Mouse (Mus musculus) embryonic facial prominence, embryonic 13.5 days (tissue): Measurements from ENCODE around the gene Nfib. TPM values are rescaled to one million over a fixed set of nuclear protein-coding genes. Genes with fewer than 3 reads are reported as not detected.

ENCODE experiments used
- ATAC-seq: fragments of 200-750 bp; cut with Nextera tagmentation; 2 replicates; pipeline ENCODE4 v1.8.0; 2017; ENCODE audit warnings: low read depth; ENCODE audit not compliant: insufficient number of reproducible peaks, insufficient read depth, low FRiP score, low TSS enrichment
- H3K27ac ChIP-seq: fragments of 300-500 bp; sonication (generic); 2 replicates; pipeline ENCODE4 v1.5.1; 2015; ENCODE audit warnings: moderate library complexity, mild to moderate bottlenecking, inconsistent platforms
- H3K27me3 ChIP-seq: fragments of 300-500 bp; sonication (generic); 2 replicates; pipeline ENCODE4 v1.6.1; 2015; ENCODE audit warnings: mild to moderate bottlenecking, inconsistent platforms
- H3K36me3 ChIP-seq: fragments of 300-500 bp; sonication (generic); 2 replicates; pipeline ENCODE4 v1.6.1; 2015; ENCODE audit warnings: mild to moderate bottlenecking, inconsistent platforms
- H3K4me1 ChIP-seq: fragments of 300-500 bp; sonication (generic); 2 replicates; pipeline ENCODE4 v1.6.1; 2015; ENCODE audit warnings: inconsistent platforms
- H3K4me2 ChIP-seq: fragments of 300-500 bp; sonication (generic); 2 replicates; pipeline ENCODE4 v1.6.1; 2015; ENCODE audit warnings: moderate library complexity, mild to moderate bottlenecking, inconsistent platforms
- H3K4me3 ChIP-seq: fragments of 300-500 bp; sonication (generic); 2 replicates; pipeline ENCODE4 v1.5.1; 2015; ENCODE audit warnings: mild to moderate bottlenecking, inconsistent platforms
- H3K9ac ChIP-seq: fragments of 300-500 bp; sonication (generic); 2 replicates; pipeline ENCODE4 v1.6.1; 2015; ENCODE audit warnings: mild to moderate bottlenecking, inconsistent platforms
- H3K9me3 ChIP-seq: fragments of 300-500 bp; sonication (generic); 2 replicates; pipeline ENCODE4 v1.6.1; 2016; ENCODE audit warnings: inconsistent platforms
- WGBS: fragments of 180-500 bp; shearing (Covaris S2); methylation state at CpG from one replicate; pipeline ENCODE4 v1.1.7; 2015; ENCODE audit warnings: mixed read lengths; 5-methylcytosine and 5-hydroxymethylcytosine counted together
- polyA plus RNA-seq: library from polyadenylated mRNA; unstranded; fragments of >200 nt; fragmentation: Nextera tagmentation; extraction: Ambion mirVana; gene quantifications from 2 replicates; pipeline ENCODE4 v1.2.1, GENCODE M21; 2015

Gene Nfib
- polyA plus RNA-seq, 1 experiment from 2014 or later = 104 TPM

DNA sequence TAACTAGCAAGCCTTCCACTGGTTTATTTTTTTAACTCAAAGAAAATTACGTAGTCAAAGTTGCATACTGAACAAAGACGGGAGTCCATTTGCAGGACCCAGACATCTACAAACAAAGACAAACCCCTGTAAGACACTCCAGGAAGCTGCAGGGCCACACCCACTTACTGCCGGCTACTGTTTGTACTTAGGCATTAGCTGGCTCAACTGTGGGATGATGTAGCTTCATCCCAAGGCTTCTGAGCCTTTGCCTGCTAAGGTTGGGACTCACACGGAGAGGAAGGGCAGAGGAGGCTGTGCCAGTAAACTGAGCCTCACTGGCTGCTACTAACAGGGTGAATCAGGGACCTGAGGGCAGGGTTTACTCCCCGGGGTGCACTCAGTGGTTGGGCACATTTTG, 305.0 kb downstream of the Nfib start:
- 16% methylated on average over 5 of the region's 5 CpGs for WGBS
- Histone ChIP-seq H3K9ac (0 out of 2 replicates have a peak overlapping the region, but pooled peaks have one; percentile 32), H3K4me3 (no peak overlapping the region), H3K9me3 (no peaks in the 10 kb centered on the region), H3K27me3 (no peaks in the 10 kb centered on the region), H3K4me1 (peaks cover 68% of the 10 kb centered on the region), H3K27ac (peak overlapping the region; percentile 60; the same call in 1 of the 2 replicates), H3K36me3 (no peaks in the 10 kb centered on the region), H3K4me2 (peak overlapping the region; percentile 26)
- ATAC-seq = no peak

DNA sequence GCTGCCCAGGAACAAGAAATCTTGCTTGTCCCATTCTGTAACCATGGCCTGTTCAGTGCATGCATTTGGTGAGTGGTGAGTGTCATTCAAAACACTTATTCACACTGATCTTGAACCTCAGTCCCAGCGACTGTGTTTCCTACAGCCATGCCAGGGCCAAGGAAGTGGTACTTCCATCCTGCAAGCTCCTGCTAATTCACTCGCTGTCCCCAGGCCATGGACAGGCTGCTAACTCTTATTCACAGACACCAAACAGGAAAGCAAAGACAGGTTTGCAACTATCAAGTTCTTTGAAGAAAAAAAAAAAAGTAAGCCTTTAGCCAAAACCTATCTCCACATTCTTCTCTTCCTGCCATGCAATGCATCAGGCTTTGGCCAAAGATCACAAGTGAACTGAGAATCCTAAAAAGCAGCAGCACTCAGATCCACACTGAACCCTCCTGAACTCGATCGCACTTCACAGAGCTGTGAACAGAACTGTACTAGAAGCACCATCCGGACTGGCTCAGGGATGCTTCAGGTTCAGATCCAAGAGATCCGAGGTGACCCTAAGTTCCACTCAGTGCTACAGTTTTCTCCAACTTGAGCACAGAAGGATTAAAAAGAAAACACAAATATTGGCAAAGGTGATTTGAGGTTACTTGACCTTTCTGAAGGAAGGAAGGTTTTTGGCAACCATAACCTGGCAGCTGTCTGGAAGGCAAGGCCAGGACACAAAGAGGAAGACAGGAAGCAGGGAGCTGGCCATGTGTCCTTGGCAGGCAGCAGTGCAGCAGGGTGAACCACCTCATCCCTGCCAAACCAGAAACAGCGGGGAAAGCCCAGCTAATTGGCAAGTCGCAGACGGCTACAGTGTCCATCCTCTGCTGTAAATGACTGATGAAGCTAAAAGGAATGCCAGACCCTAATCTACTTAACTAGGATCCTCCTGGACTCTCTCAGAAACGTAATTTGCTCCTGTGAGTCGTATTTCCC, 305.9 kb downstream of the Nfib start:
- Histone ChIP-seq H3K27ac (peak overlapping the region; percentile 60; the same call in 1 of the 2 replicates), H3K4me1 (peaks cover 60% of the 10 kb centered on the region), H3K9ac (no peak overlapping the region), H3K36me3 (no peaks in the 10 kb centered on the region), H3K27me3 (no peaks in the 10 kb centered on the region), H3K4me3 (no peak overlapping the region), H3K9me3 (no peaks in the 10 kb centered on the region), H3K4me2 (no peak overlapping the region)
- no peak for ATAC-seq
- WGBS = 47% methylated on average over 11 of the region's 11 CpGs

DNA sequence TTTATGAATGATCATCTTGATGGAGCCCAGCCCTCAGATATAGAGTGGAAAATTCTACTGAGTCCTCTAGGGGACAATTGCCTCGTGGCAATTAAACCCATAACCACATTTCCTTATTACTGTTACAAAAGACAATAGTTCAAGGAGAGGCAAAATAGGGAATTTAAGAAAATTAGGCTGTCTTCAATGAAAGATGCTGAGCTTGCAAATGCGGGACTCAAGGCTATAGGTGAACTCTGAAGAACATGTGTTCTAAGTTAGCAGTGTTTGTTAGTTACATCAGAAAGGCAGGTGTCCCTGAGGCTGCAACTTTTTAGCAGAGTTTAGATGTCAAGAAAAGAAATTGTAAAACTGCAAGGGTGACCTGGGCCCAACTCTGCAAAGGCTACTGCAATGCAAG, 307.3 kb downstream of the Nfib start:
- Histone ChIP-seq H3K36me3 (no peaks in the 10 kb centered on the region), H3K4me2 (no peak overlapping the region), H3K4me3 (no peak overlapping the region), H3K9ac (no peak overlapping the region), H3K4me1 (peaks cover 57% of the 10 kb centered on the region), H3K27ac (no peak overlapping the region), H3K9me3 (no peaks in the 10 kb centered on the region), H3K27me3 (no peaks in the 10 kb centered on the region)
- 39% methylated on average over 2 of the region's 2 CpGs for WGBS
- ATAC-seq = no peak

DNA sequence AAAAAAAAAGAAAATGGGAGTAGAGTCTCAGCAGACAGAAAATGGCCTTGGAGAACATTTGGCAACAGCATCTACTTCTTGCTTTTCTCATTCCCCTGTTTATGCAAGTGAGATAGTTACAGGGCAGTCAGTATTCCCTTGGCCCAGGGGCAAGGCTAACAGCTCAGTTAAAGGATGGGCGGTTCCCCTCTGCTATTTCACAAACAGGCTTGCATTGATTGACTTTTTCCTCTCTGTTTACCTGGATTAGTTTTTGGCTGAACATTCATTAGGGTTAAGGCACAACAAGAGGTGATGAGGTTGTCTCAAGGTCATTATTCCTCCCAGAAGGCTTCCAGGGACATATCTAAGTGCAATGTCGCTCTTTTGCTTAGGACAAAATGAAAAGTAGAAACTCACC, 308.7 kb downstream of the Nfib start:
- Histone ChIP-seq H3K9me3 (no peaks in the 10 kb centered on the region), H3K27me3 (no peaks in the 10 kb centered on the region), H3K9ac (no peak overlapping the region), H3K36me3 (no peaks in the 10 kb centered on the region), H3K27ac (no peak overlapping the region), H3K4me2 (no peak overlapping the region), H3K4me3 (no peak overlapping the region), H3K4me1 (peaks cover 56% of the 10 kb centered on the region)
- WGBS = 73% methylated on average over 2 of the region's 2 CpGs
- no peak for ATAC-seq

DNA sequence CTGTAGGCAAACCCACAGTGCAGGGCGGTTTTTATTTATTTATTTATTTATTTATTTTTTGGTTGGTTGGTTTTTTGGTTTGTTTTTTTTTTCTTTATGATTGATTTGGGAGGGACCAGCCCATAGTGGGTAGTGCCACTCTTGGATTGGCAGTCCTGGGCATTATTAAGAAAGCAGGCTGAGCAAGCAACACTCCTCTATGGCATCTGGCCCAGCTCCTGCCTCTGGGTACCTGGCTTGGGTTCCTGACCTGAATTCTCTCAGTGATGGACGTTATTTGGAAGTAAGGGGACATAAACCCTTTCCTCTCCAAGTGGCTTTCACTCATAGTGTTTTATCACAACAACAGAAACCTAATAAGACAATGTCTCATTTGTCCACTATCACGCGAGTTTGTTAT, 309.5 kb downstream of the Nfib start:
- Histone ChIP-seq H3K9me3 (no peaks in the 10 kb centered on the region), H3K9ac (no peak overlapping the region), H3K4me2 (no peak overlapping the region), H3K4me3 (no peak overlapping the region), H3K27me3 (no peaks in the 10 kb centered on the region), H3K36me3 (no peaks in the 10 kb centered on the region), H3K4me1 (peaks cover 56% of the 10 kb centered on the region), H3K27ac (no peak overlapping the region)
- 77% methylated on average over 4 of the region's 4 CpGs for WGBS
- ATAC-seq = no peak

DNA sequence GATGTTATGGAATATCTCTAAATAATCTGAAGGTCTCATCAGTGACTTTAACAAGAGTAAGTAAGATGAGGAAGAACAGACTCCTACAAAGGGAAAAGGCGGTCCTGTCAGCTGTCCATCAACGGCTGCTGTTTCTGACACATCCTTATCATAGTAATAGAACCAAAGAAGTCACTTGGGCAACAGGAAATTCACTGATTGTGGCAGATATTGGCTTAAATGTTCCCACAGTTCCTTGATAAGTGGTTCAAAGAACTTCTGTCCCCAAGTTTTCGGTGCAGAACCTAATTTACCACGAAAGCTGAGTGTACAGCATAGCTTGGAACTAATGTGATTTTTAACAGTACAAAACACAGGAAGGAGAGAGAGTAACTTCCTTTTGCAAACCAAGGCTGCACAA, 311.2 kb downstream of the Nfib start:
- no peak overlapping the region for H3K4me2 ChIP-seq
- H3K36me3 ChIP-seq = 0 out of 2 replicates have a peak, but pooled peaks cover 4% of the 10 kb centered on the region
- no peak overlapping the region for H3K9ac ChIP-seq
- 62% methylated on average over 4 of the region's 4 CpGs for WGBS
- H3K4me1 ChIP-seq = peaks cover 48% of the 10 kb centered on the region
- no peak overlapping the region for H3K27ac ChIP-seq
- H3K27me3 ChIP-seq = no peaks in the 10 kb centered on the region
- no peak for ATAC-seq
- no peaks in the 10 kb centered on the region for H3K9me3 ChIP-seq
- H3K4me3 ChIP-seq = no peak overlapping the region

DNA sequence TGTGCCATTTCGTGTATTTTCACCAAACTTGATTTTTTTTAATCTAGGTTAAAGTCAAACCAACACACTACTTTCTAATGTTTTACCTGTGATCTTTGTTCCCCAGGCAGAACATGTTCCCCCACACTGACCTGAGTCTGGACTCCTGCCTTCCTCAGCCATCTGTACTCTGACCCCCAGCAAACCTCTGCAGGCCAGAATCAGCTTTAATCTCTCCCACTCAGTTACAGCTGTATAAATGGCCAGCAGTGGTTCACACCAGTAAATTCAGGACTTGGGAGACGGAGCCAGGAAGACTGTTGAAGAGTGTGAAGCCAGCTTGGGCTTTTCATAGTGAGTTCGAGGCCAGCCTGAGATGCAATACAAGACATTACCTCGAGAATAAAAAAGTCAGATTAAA, 312.5 kb downstream of the Nfib start:
- ATAC-seq = no peak
- 0 out of 2 replicates have a peak overlapping the region, but pooled peaks have one; percentile 32 for H3K9ac ChIP-seq
- no peaks in the 10 kb centered on the region for H3K27me3 ChIP-seq
- H3K4me2 ChIP-seq = peak overlapping the region; percentile 44
- WGBS = 50% methylated on average over 4 of the region's 4 CpGs
- H3K4me1 ChIP-seq = peaks cover 39% of the 10 kb centered on the region
- H3K36me3 ChIP-seq = 0 out of 2 replicates have a peak, but pooled peaks cover 6% of the 10 kb centered on the region
- no peak overlapping the region for H3K4me3 ChIP-seq
- H3K27ac ChIP-seq = peak overlapping the region; percentile 88
- no peaks in the 10 kb centered on the region for H3K9me3 ChIP-seq

DNA sequence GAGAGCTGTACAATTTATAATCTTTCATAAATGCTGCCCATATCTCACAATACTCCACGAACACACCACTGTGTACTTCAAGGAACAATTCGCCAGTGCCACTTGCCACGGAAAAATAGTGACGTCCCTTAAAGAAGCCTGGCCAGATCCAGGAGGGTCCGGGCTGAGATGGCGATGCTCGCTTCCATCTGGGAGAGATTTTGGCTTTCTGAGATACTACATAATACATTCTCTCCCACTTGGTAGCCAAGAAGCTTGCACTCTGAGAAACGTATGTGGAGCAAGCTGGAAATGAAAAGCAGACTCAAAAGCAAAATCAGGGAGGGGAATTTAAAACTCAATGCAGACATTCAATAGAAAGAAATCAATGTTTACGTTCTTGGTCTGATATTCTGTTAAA, 313.1 kb downstream of the Nfib start:
- no peak overlapping the region for H3K4me3 ChIP-seq
- H3K27ac ChIP-seq = peak overlapping the region; percentile 88
- H3K9me3 ChIP-seq = no peaks in the 10 kb centered on the region
- no peaks in the 10 kb centered on the region for H3K27me3 ChIP-seq
- H3K9ac ChIP-seq = 0 out of 2 replicates have a peak overlapping the region, but pooled peaks have one; percentile 32
- 0 out of 2 replicates have a peak, but pooled peaks cover 6% of the 10 kb centered on the region for H3K36me3 ChIP-seq
- ATAC-seq = no peak
- 23% methylated on average over 9 of the region's 9 CpGs for WGBS
- H3K4me1 ChIP-seq = peaks cover 42% of the 10 kb centered on the region
- peak overlapping the region; percentile 44 for H3K4me2 ChIP-seq

DNA sequence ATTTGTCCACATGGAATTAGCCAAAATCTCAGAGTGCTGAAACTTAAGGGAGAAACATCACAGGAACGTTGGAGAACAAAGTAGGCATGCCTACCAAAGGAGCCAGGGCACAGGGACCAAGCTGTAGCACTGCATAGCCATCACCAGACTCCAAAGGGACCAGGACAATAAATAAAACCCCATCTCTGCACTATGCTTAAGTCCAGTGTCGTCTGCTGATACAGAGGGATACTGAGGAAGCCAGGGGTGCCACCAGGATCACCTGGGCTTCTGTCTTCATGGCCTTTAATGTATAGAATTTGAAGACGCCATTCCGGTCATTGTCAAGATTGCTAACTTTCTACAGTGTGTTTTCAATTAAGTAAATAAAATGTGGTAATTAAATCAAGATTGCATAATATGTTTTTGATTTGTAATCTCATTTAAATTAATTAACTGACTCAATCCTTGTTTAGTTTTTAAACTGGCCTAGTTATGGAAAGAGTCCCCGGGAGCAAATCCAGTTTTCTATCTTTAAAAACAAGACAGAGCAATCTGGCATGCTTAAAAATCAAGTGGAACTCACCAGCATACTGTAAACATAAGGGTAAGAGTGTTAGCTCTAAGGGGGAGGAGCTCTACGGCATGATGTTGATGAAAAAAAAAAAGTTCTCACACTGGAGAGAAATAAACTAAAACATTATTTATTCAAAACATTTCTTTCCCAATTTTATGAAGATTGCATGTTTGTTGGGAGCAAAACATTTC, 313.7 kb downstream of the Nfib start:
- H3K4me3 ChIP-seq = no peak overlapping the region
- H3K4me2 ChIP-seq = peak overlapping the region; percentile 44
- H3K4me1 ChIP-seq = peaks cover 46% of the 10 kb centered on the region
- peak overlapping the region; percentile 88 for H3K27ac ChIP-seq
- no peaks in the 10 kb centered on the region for H3K9me3 ChIP-seq
- 27% methylated on average over 6 of the region's 6 CpGs for WGBS
- no peaks in the 10 kb centered on the region for H3K27me3 ChIP-seq
- ATAC-seq = no peak
- H3K9ac ChIP-seq = no peak overlapping the region
- 0 out of 2 replicates have a peak, but pooled peaks cover 6% of the 10 kb centered on the region for H3K36me3 ChIP-seq

DNA sequence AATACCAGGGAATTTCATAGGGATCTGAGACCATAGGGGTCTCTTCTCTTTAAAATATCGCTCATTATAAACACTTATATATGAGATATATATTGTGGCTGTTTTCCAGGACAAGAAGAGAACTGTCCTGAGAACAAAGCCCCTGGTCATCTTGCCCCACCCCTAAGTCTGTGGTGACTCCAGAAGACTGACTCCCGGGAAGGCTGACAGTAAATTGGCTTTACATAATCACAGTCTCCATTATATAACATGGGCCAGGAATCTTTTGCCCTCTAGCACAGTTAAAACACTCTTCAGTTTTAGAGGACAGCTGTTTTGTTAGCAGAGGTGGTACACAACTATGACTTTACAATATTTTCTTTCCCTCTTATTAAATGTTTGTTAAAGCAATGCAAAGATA, 315.0 kb downstream of the Nfib start:
- Histone ChIP-seq H3K27me3 (no peaks in the 10 kb centered on the region), H3K4me1 (peaks cover 55% of the 10 kb centered on the region), H3K4me3 (no peak overlapping the region), H3K27ac (no peak overlapping the region), H3K4me2 (0 out of 2 replicates have a peak overlapping the region, but pooled peaks have one; percentile 5), H3K9me3 (no peaks in the 10 kb centered on the region), H3K36me3 (0 out of 2 replicates have a peak, but pooled peaks cover 6% of the 10 kb centered on the region), H3K9ac (no peak overlapping the region)
- ATAC-seq = no peak
- WGBS = 50% methylated on average over 2 of the region's 2 CpGs

DNA sequence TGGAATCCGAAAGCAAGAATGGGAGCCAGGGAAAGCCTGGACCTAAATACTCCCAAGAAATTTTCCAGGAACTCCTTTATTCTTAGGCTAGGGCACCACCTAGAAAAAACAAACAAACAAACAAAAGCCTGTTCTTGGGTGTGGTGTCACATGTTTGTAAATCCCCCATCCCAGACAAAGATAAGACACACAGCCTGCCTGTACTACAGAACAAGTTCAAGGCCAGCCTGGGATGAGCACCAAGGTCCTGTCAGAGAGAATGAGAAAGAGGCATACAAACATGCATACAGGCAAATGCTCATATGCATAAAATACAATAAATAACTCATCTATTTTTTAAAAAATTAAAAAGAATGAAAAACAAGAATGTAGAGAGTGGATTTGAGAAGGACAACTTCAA, 315.7 kb downstream of the Nfib start:
- no peak overlapping the region for H3K9ac ChIP-seq
- WGBS = 95% methylated on average over 1 of the region's 1 CpGs
- H3K27ac ChIP-seq = no peak overlapping the region
- 0 out of 2 replicates have a peak, but pooled peaks cover 6% of the 10 kb centered on the region for H3K36me3 ChIP-seq
- H3K27me3 ChIP-seq = no peaks in the 10 kb centered on the region
- no peaks in the 10 kb centered on the region for H3K9me3 ChIP-seq
- H3K4me1 ChIP-seq = peaks cover 62% of the 10 kb centered on the region
- H3K4me2 ChIP-seq = no peak overlapping the region
- no peak for ATAC-seq
- H3K4me3 ChIP-seq = no peak overlapping the region
